Mouse (Mus musculus) myocyte (in vitro differentiated cells): ENCODE data around the gene Dcun1d3. TPM values are rescaled to one million over a fixed set of nuclear protein-coding genes. Genes with fewer than 3 reads are reported as not detected.

Experiments
- H3K27me3 ChIP-seq: one replicate; pipeline ENCODE4 v1.6.1; 2011; ENCODE audit not compliant: control insufficient read depth, insufficient read depth, insufficient read length
- H3K36me3 ChIP-seq: one replicate; pipeline ENCODE4 v1.6.1; 2011; ENCODE audit not compliant: control insufficient read depth, insufficient read depth
- H3K4me2 ChIP-seq: one replicate; pipeline ENCODE4 v1.6.1; 2011; ENCODE audit warnings: low read depth, control low read depth
- H3K4me3 ChIP-seq: one replicate; pipeline ENCODE4 v1.5.1; 2011; ENCODE audit warnings: mild to moderate bottlenecking, control low read depth, moderate library complexity
- H3K79me2 ChIP-seq: one replicate; pipeline ENCODE4 v1.6.1; 2011; ENCODE audit not compliant: control insufficient read depth, insufficient read depth
- H3ac ChIP-seq: one replicate; pipeline ENCODE4 v1.6.1; 2011; ENCODE audit not compliant: control insufficient read depth, insufficient read length
- CEBPB ChIP-seq: IDR thresholded peaks from 2 replicates; pipeline ENCODE4 v1.6.1; 2011; ENCODE audit warnings: mild to moderate bottlenecking, moderate library complexity; ENCODE audit not compliant: poor library complexity, insufficient read depth, severe bottlenecking
- E2F4 ChIP-seq: IDR thresholded peaks from one replicate; pipeline ENCODE4 v1.6.1; 2011; ENCODE audit warnings: mild to moderate bottlenecking, control low read depth, moderate library complexity; ENCODE audit not compliant: insufficient read depth
- MAX ChIP-seq: IDR thresholded peaks from one replicate; pipeline ENCODE4 v1.6.1; 2011; ENCODE audit warnings: low read depth, mild to moderate bottlenecking, control low read depth
- MYOD1 ChIP-seq, 3 experiments: IDR thresholded peaks; one replicate each; pipeline ENCODE4 v1.6.1; 2011; ENCODE audit warnings: control low read depth in 2 of 3, low read depth in 2 of 3, mild to moderate bottlenecking in 2 of 3, moderate library complexity in 1 of 3; ENCODE audit not compliant: insufficient read length in 2 of 3, control insufficient read depth in 1 of 3
- MYOG ChIP-seq, 3 experiments: IDR thresholded peaks; one replicate each; pipeline ENCODE4 v1.6.1; 2011; ENCODE audit warnings: control low read depth in 2 of 3, low read depth in 2 of 3, mild to moderate bottlenecking in 2 of 3; ENCODE audit not compliant: insufficient read length in 2 of 3, control insufficient read depth in 1 of 3, insufficient read depth in 1 of 3
- POLR2A ChIP-seq: IDR thresholded peaks from one replicate; pipeline ENCODE4 v1.6.1; 2011; ENCODE audit warnings: low read depth, mild to moderate bottlenecking, control low read depth, moderate library complexity; ENCODE audit not compliant: insufficient read length
- POLR2AphosphoS2 ChIP-seq: IDR thresholded peaks from one replicate; pipeline ENCODE4 v1.6.1; 2011; ENCODE audit warnings: low read depth, control low read depth; ENCODE audit not compliant: insufficient read length
- REST ChIP-seq: IDR thresholded peaks from one replicate; pipeline ENCODE4 v1.6.1; 2011; ENCODE audit warnings: mild to moderate bottlenecking, control low read depth, moderate library complexity; ENCODE audit not compliant: insufficient read depth, insufficient read length
- SRF ChIP-seq: IDR thresholded peaks from one replicate; pipeline ENCODE4 v1.6.1; 2011; ENCODE audit warnings: low read depth; ENCODE audit not compliant: control insufficient read depth, insufficient read length
- TCF12 ChIP-seq: IDR thresholded peaks from one replicate; pipeline ENCODE4 v1.6.1; 2011; ENCODE audit warnings: mild to moderate bottlenecking, control low read depth; ENCODE audit not compliant: poor library complexity, insufficient read depth, severe bottlenecking
- TCF3 ChIP-seq: IDR thresholded peaks from one replicate; pipeline ENCODE4 v1.6.1; 2011; ENCODE audit warnings: low read depth, control low read depth; ENCODE audit not compliant: insufficient read length
- USF1 ChIP-seq: IDR thresholded peaks from one replicate; pipeline ENCODE4 v1.6.1; 2011; ENCODE audit warnings: low read depth, mild to moderate bottlenecking, control low read depth, moderate library complexity
- polyA plus RNA-seq: library from polyadenylated mRNA; unstranded; fragments of >200 nt; fragmentation: generic; extraction: Trizol; gene quantifications from one replicate; pipeline ENCODE4 v1.2.1, GENCODE M21; 2012; ENCODE audit warnings: missing spikeins

The Dcun1d3 gene
- polyA plus RNA-seq, 1 experiment: 8.8 TPM

DNA sequence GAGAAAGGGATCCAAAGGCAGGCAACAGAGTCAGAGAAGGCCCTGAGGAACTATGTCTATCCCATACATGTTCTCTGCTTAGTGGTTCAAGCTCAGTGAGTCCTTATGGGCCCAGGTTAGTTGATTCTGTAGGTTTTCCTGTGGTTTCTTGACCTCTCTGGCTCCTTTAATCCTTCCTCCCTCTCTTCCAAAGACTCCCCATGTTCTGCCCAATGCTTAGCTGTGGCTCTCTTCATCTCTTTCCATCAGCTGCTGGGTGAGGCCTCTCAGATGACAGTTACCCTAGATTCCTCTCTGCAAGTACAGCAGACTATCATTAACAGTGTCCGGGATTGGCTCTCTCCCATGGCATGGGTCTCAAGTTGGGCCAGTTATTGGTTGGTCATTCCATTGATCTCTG is 60.7 kb downstream of the Dcun1d3 start:
- Histone ChIP-seq H3K79me2 (no peaks in the 10 kb centered on the region), H3K4me3 (no peak overlapping the region), H3K4me2 (no peak overlapping the region), H3K27me3 (no peaks in the 10 kb centered on the region), H3K36me3 (peaks cover 3% of the 10 kb centered on the region), H3ac (no peak overlapping the region)
- no peak for TF ChIP-seq SRF
- no peak for TF ChIP-seq REST
- TF ChIP-seq USF1: no peak
- TF ChIP-seq TCF3: no peak
- TF ChIP-seq MYOD1 (IDR thresholded peaks at IDR 0.05; ENCODE audit: control insufficient read depth in 1 of 3, insufficient read length in 2 of 3, low read depth in 2 of 3): no peak
- no peak for TF ChIP-seq TCF12
- no peak for TF ChIP-seq MYOG (IDR thresholded peaks at IDR 0.05; ENCODE audit: control insufficient read depth in 1 of 3, insufficient read depth in 1 of 3, insufficient read length in 2 of 3, low read depth in 2 of 3)
- no peak for TF ChIP-seq POLR2AphosphoS2
- no peak for TF ChIP-seq CEBPB
- no peak for TF ChIP-seq POLR2A
- no peak for TF ChIP-seq MAX
- no peak for TF ChIP-seq E2F4

DNA sequence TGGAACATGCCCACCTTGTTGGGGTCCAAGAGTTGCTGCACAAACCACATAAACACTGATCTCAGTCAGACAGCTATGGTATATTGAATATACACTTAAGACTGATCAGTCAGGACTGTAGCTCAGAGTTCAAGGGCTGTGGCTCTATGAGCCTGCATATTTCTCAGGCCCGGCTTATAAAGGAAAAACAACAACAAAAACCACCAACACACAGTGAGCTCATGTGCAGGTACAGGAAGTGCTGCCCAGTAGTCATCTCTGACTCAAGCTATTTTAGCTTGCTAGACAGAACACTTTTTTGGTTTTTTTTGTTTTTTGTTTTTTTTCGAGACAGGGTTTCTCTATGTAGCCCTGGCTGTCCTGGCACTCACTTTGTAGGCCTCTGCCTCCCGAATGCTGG is 87.4 kb downstream of the Dcun1d3 start:
- H3ac ChIP-seq: no peak overlapping the region
- TF ChIP-seq USF1: no peak
- no peak for TF ChIP-seq E2F4
- no peak for TF ChIP-seq POLR2AphosphoS2
- H3K27me3 ChIP-seq: no peaks in the 10 kb centered on the region
- H3K4me2 ChIP-seq: no peak overlapping the region
- peaks cover 16% of the 10 kb centered on the region for H3K36me3 ChIP-seq
- H3K4me3 ChIP-seq: no peak overlapping the region
- H3K79me2 ChIP-seq: no peaks in the 10 kb centered on the region

- H3ac ChIP-seq: no peak overlapping the region
- no peaks in the 10 kb centered on the region for H3K27me3 ChIP-seq
- no peaks in the 10 kb centered on the region for H3K79me2 ChIP-seq
- H3K36me3 ChIP-seq: peaks cover 20% of the 10 kb centered on the region
- TF ChIP-seq E2F4: no peak
- TF ChIP-seq CEBPB: no peak
- TF ChIP-seq POLR2AphosphoS2: no peak
- no peak for TF ChIP-seq MYOD1 (IDR thresholded peaks at IDR 0.05; ENCODE audit: control insufficient read depth in 1 of 3, insufficient read length in 2 of 3, low read depth in 2 of 3)
- TF ChIP-seq POLR2A: no peak
- no peak for TF ChIP-seq USF1
- no peak for TF ChIP-seq MYOG (IDR thresholded peaks at IDR 0.05; ENCODE audit: control insufficient read depth in 1 of 3, insufficient read depth in 1 of 3, insufficient read length in 2 of 3, low read depth in 2 of 3)
- no peak for TF ChIP-seq REST
- TF ChIP-seq TCF12: no peak
- TF ChIP-seq MAX: no peak
- no peak for TF ChIP-seq SRF
- no peak for TF ChIP-seq TCF3
- no peak overlapping the region for H3K4me3 ChIP-seq
- no peak overlapping the region for H3K4me2 ChIP-seq
Observed at GRCm38 (mm10) chr7:119807396-119807795, 88.7 kb downstream of the Dcun1d3 start.

Other genes starting within 250 kb of the Dcun1d3 start
- not detected for gene Acsm4, start 206.3 kb downstream of the Dcun1d3 start, polyA plus RNA-seq
- 14.2 TPM for gene Thumpd1, start 175.5 kb downstream of the Dcun1d3 start, polyA plus RNA-seq
- 0.04 TPM for gene Acsm3, start 135.4 kb downstream of the Dcun1d3 start, polyA plus RNA-seq
- 3.3 TPM for gene Rexo5, start 102.3 kb downstream of the Dcun1d3 start, polyA plus RNA-seq
- gene Eri2, start 102.2 kb downstream of the Dcun1d3 start, polyA plus RNA-seq: 1.7 TPM
- gene Lyrm1, start 437 bp downstream of the Dcun1d3 start, polyA plus RNA-seq: 5.2 TPM
- gene Dnah3, start 199.0 kb upstream of the Dcun1d3 start, polyA plus RNA-seq: 0.01 TPM
- 9.9 TPM for gene Tmem159, start 206.1 kb upstream of the Dcun1d3 start, polyA plus RNA-seq
- 0.08 TPM for gene Zp2, start 249.0 kb upstream of the Dcun1d3 start, polyA plus RNA-seq